Mouse (Mus musculus) embryonic facial prominence, embryonic 15.5 days (tissue): ENCODE measurements around the gene S100a10. TPM values are rescaled to one million over a fixed set of nuclear protein-coding genes. Genes with fewer than 3 reads are reported as not detected.
A peak's percentile ranks its signal among the peaks of the same experiment; 100 is the strongest.

Experiments used
- ATAC-seq: fragments of 200-750 bp; cut with Nextera tagmentation; 2 replicates; pipeline ENCODE4 v1.8.0; 2017; ENCODE audit warnings: low read depth, moderate TSS enrichment; ENCODE audit not compliant: insufficient number of reproducible peaks, low FRiP score, low TSS enrichment
- H3K27ac ChIP-seq: fragments of 300-500 bp; sonication (generic); replicated peaks from 2 replicates; pipeline ENCODE4 v1.5.1; 2015; ENCODE audit warnings: mild to moderate bottlenecking, inconsistent platforms
- H3K27me3 ChIP-seq: fragments of 300-500 bp; sonication (generic); 2 replicates; pipeline ENCODE4 v1.6.1; 2015; ENCODE audit warnings: inconsistent platforms
- H3K36me3 ChIP-seq: fragments of 300-500 bp; sonication (generic); 2 replicates; pipeline ENCODE4 v1.6.1; 2015; ENCODE audit warnings: mild to moderate bottlenecking, inconsistent platforms
- H3K4me1 ChIP-seq: fragments of 300-500 bp; sonication (generic); 2 replicates; pipeline ENCODE4 v1.6.1; 2015; ENCODE audit warnings: inconsistent platforms
- H3K4me2 ChIP-seq: fragments of 300-500 bp; sonication (generic); replicated peaks from 2 replicates; pipeline ENCODE4 v1.6.1; 2015; ENCODE audit warnings: mild to moderate bottlenecking, inconsistent platforms
- H3K4me3 ChIP-seq: fragments of 300-500 bp; sonication (generic); replicated peaks from 2 replicates; pipeline ENCODE4 v1.5.1; 2015; ENCODE audit warnings: mild to moderate bottlenecking, inconsistent platforms
- H3K9ac ChIP-seq: fragments of 300-500 bp; sonication (generic); 2 replicates; pipeline ENCODE4 v1.6.1; 2015; ENCODE audit warnings: inconsistent platforms
- H3K9me3 ChIP-seq: fragments of 300-500 bp; sonication (generic); replicated peaks from 2 replicates; pipeline ENCODE4 v1.6.1; 2016; ENCODE audit warnings: inconsistent platforms
- WGBS: fragments of 180-500 bp; shearing (Covaris S2); methylation state at CpG from one replicate; pipeline ENCODE4 v1.1.7; 2015; 5-methylcytosine and 5-hydroxymethylcytosine counted together
- polyA plus RNA-seq: library from polyadenylated mRNA; unstranded; fragments of >200 nt; fragmentation: Nextera tagmentation; extraction: Ambion mirVana; gene quantifications from 2 replicates; pipeline ENCODE4 v1.2.1, GENCODE M21; 2015

Gene S100a10
- polyA plus RNA-seq, 1 experiment from 2014 or later = 700 TPM

DNA sequence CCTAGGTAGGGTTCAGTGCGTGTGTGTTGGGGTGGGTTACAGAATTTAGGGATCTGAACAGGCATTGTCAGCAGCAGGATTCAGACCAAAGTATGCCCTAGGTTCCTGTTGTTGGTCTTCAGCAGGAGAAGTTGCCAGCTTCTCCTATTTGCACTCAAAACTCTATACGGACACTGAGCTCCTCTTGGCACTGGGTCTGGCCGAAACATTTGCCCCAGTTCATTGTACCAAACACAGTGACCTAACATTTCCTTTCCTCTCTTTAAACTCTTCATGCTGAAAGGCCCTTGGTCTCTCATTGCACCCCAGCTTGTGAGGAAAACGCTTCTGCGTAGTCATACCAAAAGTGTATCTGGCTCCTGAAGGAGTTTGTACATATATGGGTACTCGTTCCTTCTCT lies 5.1 kb downstream of the S100a10 start:
- Histone ChIP-seq H3K36me3 (peaks cover 47% of the 10 kb centered on the region), H3K4me3 (no peak overlapping the region), H3K9me3 (no peaks in the 10 kb centered on the region), H3K4me1 (peaks cover 40% of the 10 kb centered on the region), H3K9ac (no peak overlapping the region), H3K27ac (no peak overlapping the region), H3K27me3 (no peaks in the 10 kb centered on the region), H3K4me2 (no peak overlapping the region)
- WGBS = 91% methylated on average over 6 of the region's 6 CpGs
- ATAC-seq = no peak

DNA sequence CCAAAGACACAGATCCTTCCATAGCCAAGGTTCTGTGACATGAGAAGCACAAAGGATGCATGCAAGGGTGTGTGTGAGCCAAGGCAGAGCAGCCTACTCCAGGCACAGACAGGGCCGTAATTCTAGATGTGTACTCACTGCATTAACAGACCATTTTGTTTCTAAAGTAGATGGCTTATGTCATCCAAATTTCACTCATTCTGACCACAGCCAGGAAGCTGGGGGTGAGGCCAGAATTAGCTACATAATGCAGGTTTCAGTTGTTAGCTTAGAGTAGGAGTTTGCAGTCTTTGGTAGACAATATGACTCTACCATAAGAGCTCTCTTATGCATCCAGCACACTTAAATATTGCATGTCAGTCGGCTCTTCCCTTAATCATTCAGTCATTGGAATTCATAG lies 7.5 kb downstream of the S100a10 start:
- no peaks in the 10 kb centered on the region for H3K27me3 ChIP-seq
- no peak overlapping the region for H3K4me2 ChIP-seq
- H3K36me3 ChIP-seq = peaks cover 56% of the 10 kb centered on the region
- H3K9ac ChIP-seq = no peak overlapping the region
- H3K4me1 ChIP-seq = peaks cover 27% of the 10 kb centered on the region
- 79% methylated on average over 2 of the region's 2 CpGs for WGBS
- ATAC-seq = no peak
- no peaks in the 10 kb centered on the region for H3K9me3 ChIP-seq
- H3K27ac ChIP-seq = no peak overlapping the region
- no peak overlapping the region for H3K4me3 ChIP-seq

DNA sequence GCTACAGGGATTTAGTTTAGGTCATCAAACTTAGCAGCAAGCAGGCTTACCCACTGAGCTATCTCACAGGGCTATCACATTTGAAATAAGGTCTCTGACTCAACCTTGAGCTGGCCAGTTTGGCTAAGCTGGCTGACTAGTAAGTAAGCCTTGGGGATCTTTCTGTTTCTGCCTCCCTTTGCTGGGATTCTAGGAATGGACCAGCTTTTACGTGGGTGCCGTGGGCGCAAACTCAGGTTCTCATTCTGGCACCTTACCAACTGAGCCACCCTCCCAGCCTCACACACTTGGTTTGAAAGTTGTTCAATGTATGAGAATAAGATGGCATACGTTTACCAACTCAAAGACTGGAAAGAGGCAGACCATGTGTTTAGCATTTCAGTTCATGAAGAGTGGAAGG lies 8.3 kb downstream of the S100a10 start:
- Histone ChIP-seq H3K4me3 (no peak overlapping the region), H3K4me2 (no peak overlapping the region), H3K9me3 (no peaks in the 10 kb centered on the region), H3K27ac (no peak overlapping the region), H3K27me3 (no peaks in the 10 kb centered on the region), H3K36me3 (peaks cover 56% of the 10 kb centered on the region), H3K9ac (no peak overlapping the region), H3K4me1 (peaks cover 25% of the 10 kb centered on the region)
- ATAC-seq = no peak
- WGBS = 89% methylated on average over 4 of the region's 4 CpGs

- H3K9me3 ChIP-seq = no peaks in the 10 kb centered on the region
- ATAC-seq = no peak
- no peak overlapping the region for H3K27ac ChIP-seq
- peaks cover 38% of the 10 kb centered on the region for H3K36me3 ChIP-seq
- H3K4me1 ChIP-seq = peaks cover 15% of the 10 kb centered on the region
- H3K9ac ChIP-seq = no peak overlapping the region
- H3K4me2 ChIP-seq = no peak overlapping the region
- H3K4me3 ChIP-seq = no peak overlapping the region
- 90% methylated on average over 3 of the region's 3 CpGs for WGBS
- H3K27me3 ChIP-seq = no peaks in the 10 kb centered on the region
Observed at GRCm38 (mm10) chr3:93566892-93567291, 12.0 kb downstream of the S100a10 start.

DNA sequence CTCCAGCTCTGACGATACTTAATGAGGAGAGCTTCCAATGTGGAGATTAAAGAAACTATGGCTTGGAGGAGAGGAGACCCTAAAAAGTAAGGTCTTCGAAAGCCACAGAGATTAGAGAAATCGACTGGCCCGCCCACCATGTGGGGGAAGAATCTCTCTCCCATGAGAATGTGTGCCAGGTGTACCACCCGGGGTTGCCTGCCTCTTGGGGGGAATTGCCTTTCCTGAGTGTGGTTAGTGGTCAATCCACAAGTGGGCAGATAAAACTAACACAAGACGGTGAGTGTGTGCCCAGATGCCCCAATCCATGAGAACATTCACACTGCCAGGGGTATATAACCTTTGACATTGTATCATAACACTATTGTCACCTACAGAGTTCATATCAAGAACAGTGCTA lies 12.8 kb downstream of the S100a10 start:
- no peak for ATAC-seq
- 70% methylated on average over 6 of the region's 6 CpGs for WGBS
- Histone ChIP-seq H3K27me3 (no peaks in the 10 kb centered on the region), H3K36me3 (peaks cover 30% of the 10 kb centered on the region), H3K9me3 (no peaks in the 10 kb centered on the region), H3K4me2 (no peak overlapping the region), H3K9ac (no peak overlapping the region), H3K4me3 (no peak overlapping the region), H3K27ac (peak overlapping the region; percentile 88), H3K4me1 (peaks cover 15% of the 10 kb centered on the region)

DNA sequence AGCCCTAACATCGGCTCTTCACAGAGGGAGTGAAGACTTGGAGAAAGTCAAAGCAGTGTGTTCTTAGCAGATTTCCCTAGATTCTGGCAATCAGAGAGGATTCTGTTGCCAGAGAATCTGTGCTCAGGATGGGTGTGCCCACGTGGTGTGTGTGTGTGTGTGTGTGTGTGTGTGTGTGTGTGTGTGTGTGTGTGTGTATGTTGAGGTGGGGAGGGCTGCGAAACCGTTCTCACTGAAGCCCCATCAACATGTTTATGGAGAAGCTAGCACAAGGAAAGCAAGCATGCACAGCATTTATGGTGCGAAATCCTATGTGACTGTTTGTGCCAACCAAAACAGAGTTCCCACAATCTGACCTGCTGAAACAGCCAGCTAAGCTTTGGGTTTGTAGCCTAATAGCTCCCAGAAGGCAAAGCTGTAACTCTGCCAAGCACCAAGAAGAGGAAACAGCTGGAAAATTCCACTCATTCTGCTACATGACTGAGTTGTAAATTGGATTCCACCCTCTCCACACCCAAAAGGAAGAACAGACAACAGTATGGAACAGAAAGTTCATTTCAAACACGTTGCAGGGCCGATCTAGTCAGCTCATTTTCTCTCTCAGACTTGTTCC lies 13.7 kb downstream of the S100a10 start:
- Histone ChIP-seq H3K4me1 (peaks cover 15% of the 10 kb centered on the region), H3K9me3 (no peaks in the 10 kb centered on the region), H3K36me3 (peaks cover 22% of the 10 kb centered on the region), H3K4me3 (no peak overlapping the region), H3K9ac (no peak overlapping the region), H3K4me2 (peak overlapping the region; percentile 38), H3K27me3 (no peaks in the 10 kb centered on the region), H3K27ac (peak overlapping the region; percentile 88)
- peak; percentile 81 for ATAC-seq
- WGBS = 9% methylated on average over 7 of the region's 7 CpGs

DNA sequence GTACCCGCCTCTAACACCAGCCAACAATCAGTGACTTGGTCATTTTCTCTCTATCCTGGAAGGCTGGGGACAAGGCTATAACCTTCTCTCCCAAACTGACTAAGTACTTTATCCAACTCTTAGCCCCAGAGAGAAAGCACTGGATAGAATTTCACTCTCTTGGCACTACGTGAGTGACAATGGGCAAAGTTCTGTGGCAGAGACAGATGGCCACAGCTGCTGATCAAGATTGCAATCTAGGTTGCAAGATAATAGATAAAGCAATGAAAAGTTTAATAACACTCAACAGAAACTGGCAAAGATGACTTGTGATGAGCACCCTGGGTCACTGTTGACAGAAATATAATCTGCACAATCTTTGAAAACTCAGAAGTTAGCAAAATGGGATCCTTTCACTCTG lies 14.2 kb downstream of the S100a10 start:
- Histone ChIP-seq H3K9me3 (no peaks in the 10 kb centered on the region), H3K4me3 (no peak overlapping the region), H3K4me1 (peaks cover 15% of the 10 kb centered on the region), H3K27me3 (no peaks in the 10 kb centered on the region), H3K4me2 (peak overlapping the region; percentile 38), H3K36me3 (peaks cover 18% of the 10 kb centered on the region), H3K27ac (peak overlapping the region; percentile 88), H3K9ac (no peak overlapping the region)
- 17% methylated on average over 2 of the region's 2 CpGs for WGBS
- ATAC-seq = no peak

DNA sequence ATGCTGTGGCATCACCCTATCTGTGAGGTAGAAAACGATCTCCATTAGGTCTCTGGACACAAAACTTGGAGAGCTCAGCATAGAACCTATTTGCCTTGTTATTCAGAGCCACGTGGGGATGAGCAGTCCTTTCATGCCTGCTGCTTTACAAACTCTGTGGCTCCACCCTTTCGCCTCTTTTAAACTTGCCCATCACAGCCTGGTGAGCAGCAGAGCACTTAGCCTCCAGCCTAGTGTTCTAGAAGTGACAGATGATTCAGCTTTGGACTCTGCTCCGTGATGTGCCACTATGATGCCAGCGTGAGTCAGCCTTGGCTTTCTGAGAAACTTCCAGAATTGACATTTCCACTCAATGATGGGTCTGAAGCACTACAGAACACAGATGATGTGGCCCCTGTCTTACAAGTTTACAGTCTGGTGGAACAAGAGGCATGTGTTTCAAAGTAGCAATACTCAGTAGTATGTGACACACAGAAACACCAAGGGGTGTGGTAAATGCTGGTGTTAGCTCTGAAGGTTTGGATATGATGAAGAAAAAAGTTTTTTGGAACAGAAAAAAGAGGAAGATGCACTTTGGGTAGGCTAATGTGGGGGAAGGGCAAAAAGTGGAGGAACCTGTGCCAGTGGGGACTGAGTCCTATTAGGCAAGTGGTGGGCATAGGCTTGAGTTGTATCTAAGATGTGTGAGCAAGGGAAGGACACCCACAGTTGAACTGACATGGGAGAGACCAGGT lies 17.3 kb downstream of the S100a10 start:
- Histone ChIP-seq H3K36me3 (no peaks in the 10 kb centered on the region), H3K4me3 (no peak overlapping the region), H3K4me1 (peaks cover 15% of the 10 kb centered on the region), H3K4me2 (no peak overlapping the region), H3K9me3 (no peaks in the 10 kb centered on the region), H3K9ac (no peak overlapping the region), H3K27ac (no peak overlapping the region), H3K27me3 (no peaks in the 10 kb centered on the region)
- 65% methylated on average over 5 of the region's 5 CpGs for WGBS
- ATAC-seq = no peak

GRCm38 (mm10) chr3:93579317-93580038 lies 24.6 kb downstream of the S100a10 start:
- Histone ChIP-seq H3K4me2 (no peak overlapping the region), H3K4me1 (no peaks in the 10 kb centered on the region; the same call in 1 of the 2 replicates), H3K36me3 (no peaks in the 10 kb centered on the region), H3K9me3 (no peaks in the 10 kb centered on the region), H3K27me3 (no peaks in the 10 kb centered on the region), H3K4me3 (no peak overlapping the region), H3K9ac (no peak overlapping the region), H3K27ac (no peak overlapping the region)
- ATAC-seq = no peak
- WGBS = 69% methylated on average over 6 of the region's 6 CpGs

DNA sequence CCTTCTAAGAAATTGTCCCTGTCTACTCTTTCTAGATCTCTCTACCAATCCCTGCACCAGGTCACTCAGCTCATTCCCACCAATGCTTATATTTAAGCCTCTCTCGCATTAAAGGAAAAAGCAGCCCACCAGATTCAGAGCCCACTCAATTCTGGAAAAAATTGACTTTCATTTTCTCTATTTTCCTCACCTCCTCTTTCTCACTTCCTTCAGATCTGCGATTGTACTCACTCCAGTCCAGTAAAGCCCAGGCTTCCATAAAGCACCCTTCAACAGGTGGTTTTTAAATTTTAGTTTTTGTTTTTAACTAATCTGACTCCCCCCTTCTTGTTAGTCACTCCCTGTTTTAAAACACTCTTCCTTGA lies 25.1 kb downstream of the S100a10 start:
- no peak for ATAC-seq
- no peaks in the 10 kb centered on the region for H3K9me3 ChIP-seq
- H3K27ac ChIP-seq = no peak overlapping the region
- H3K27me3 ChIP-seq = no peaks in the 10 kb centered on the region
- 92% methylated on average over 2 of the region's 2 CpGs for WGBS
- no peaks in the 10 kb centered on the region; the same call in 1 of the 2 replicates for H3K4me1 ChIP-seq
- no peak overlapping the region for H3K9ac ChIP-seq
- H3K4me3 ChIP-seq = no peak overlapping the region
- no peaks in the 10 kb centered on the region for H3K36me3 ChIP-seq
- H3K4me2 ChIP-seq = no peak overlapping the region

GRCm38 (mm10) chr3:93580946-93581345 lies 26.1 kb downstream of the S100a10 start:
- H3K27me3 ChIP-seq = no peaks in the 10 kb centered on the region
- H3K9ac ChIP-seq = no peak overlapping the region
- 32% methylated on average over 2 of the region's 2 CpGs for WGBS
- H3K4me1 ChIP-seq = no peaks in the 10 kb centered on the region; the same call in 1 of the 2 replicates
- H3K4me3 ChIP-seq = no peak overlapping the region
- no peak overlapping the region for H3K4me2 ChIP-seq
- peak; percentile 65; the same call in 1 of the 2 replicates for ATAC-seq
- H3K36me3 ChIP-seq = no peaks in the 10 kb centered on the region
- 0 out of 2 replicates have a peak overlapping the region, but pooled peaks have one; percentile 63 for H3K27ac ChIP-seq
- H3K9me3 ChIP-seq = no peaks in the 10 kb centered on the region
